Mouse (Mus musculus): ENCODE data around the gene Zfp956.

Gene Zfp956

GRCm38 (mm10) chr6:47953191-47953726, at the start of gene Zfp956:
Gene Zfp956 (plus strand): TSS chr6:47953390.
- peak; percentile 47 for DNase-seq (ENCODE audit: extremely low read depth, low read depth, low spot score)

- no peak for DNase-seq (ENCODE audit: extremely low read depth, low read depth, low spot score)
Observed at GRCm38 (mm10) chr6:47903587-47903986, 49.6 kb upstream of the Zfp956 start.

- no peak for DNase-seq (ENCODE audit: extremely low read depth, low read depth, low spot score)
Observed at GRCm38 (mm10) chr6:47904361-47904760, 48.8 kb upstream of the Zfp956 start.

- no peak for DNase-seq (ENCODE audit: extremely low read depth, low read depth, low spot score)
Observed at GRCm38 (mm10) chr6:47904917-47905695, 48.1 kb upstream of the Zfp956 start.

- DNase-seq (ENCODE audit: extremely low read depth, low read depth, low spot score): no peak
Observed at GRCm38 (mm10) chr6:47906326-47906725, 46.9 kb upstream of the Zfp956 start.

GRCm38 (mm10) chr6:47909007-47909406, 44.2 kb upstream of the Zfp956 start:
- DNase-seq (ENCODE audit: extremely low read depth, low read depth, low spot score): no peak

GRCm38 (mm10) chr6:47911650-47912049, 41.5 kb upstream of the Zfp956 start:
- no peak for DNase-seq (ENCODE audit: extremely low read depth, low read depth, low spot score)

GRCm38 (mm10) chr6:47912991-47913390, 40.2 kb upstream of the Zfp956 start:
- DNase-seq (ENCODE audit: extremely low read depth, low read depth, low spot score): peak; percentile 59

GRCm38 (mm10) chr6:47917051-47917450, 36.1 kb upstream of the Zfp956 start:
- no peak for DNase-seq (ENCODE audit: extremely low read depth, low read depth, low spot score)

GRCm38 (mm10) chr6:47918768-47919274, 34.4 kb upstream of the Zfp956 start:
- DNase-seq (ENCODE audit: extremely low read depth, low read depth, low spot score): peak; percentile 98

GRCm38 (mm10) chr6:47919646-47920446, 33.3 kb upstream of the Zfp956 start:
- no peak for DNase-seq (ENCODE audit: extremely low read depth, low read depth, low spot score)

GRCm38 (mm10) chr6:47920447-47921340, 32.5 kb upstream of the Zfp956 start, which contains the start of gene Zfp212:
Gene Zfp212 (plus strand): TSS chr6:47920476.
- no peak for DNase-seq (ENCODE audit: extremely low read depth, low read depth, low spot score)

- DNase-seq (ENCODE audit: extremely low read depth, low read depth, low spot score): no peak
Observed at GRCm38 (mm10) chr6:47942461-47942860, 10.7 kb upstream of the Zfp956 start.

GRCm38 (mm10) chr6:47943021-47943691, 10.0 kb upstream of the Zfp956 start:
- no peak for DNase-seq (ENCODE audit: extremely low read depth, low read depth, low spot score)

- no peak for DNase-seq (ENCODE audit: extremely low read depth, low read depth, low spot score)
Observed at GRCm38 (mm10) chr6:47943721-47944120, 9.5 kb upstream of the Zfp956 start.

GRCm38 (mm10) chr6:47947388-47947787, 5.8 kb upstream of the Zfp956 start:
- no peak for DNase-seq (ENCODE audit: extremely low read depth, low read depth, low spot score)

- no peak for DNase-seq (ENCODE audit: extremely low read depth, low read depth, low spot score)
Observed at GRCm38 (mm10) chr6:47954425-47954824, 1.2 kb downstream of the Zfp956 start.

GRCm38 (mm10) chr6:47957816-47958215, 4.6 kb downstream of the Zfp956 start:
- DNase-seq (ENCODE audit: extremely low read depth, low read depth, low spot score): peak; percentile 80

GRCm38 (mm10) chr6:47960685-47961421, 7.7 kb downstream of the Zfp956 start:
- DNase-seq (ENCODE audit: extremely low read depth, low read depth, low spot score): no peak
